Mouse (Mus musculus): ENCODE results near the gene Utp15. TPM values are rescaled to one million over a fixed set of nuclear protein-coding genes. Genes with fewer than 3 reads are reported as not detected.

The Utp15 gene
- total and polyA plus RNA-seq, 3 experiments, result 36.8 to 52.2 (median 51.7) TPM

GRCm38 (mm10) chr13:98254921-98255320 is 7.9 kb downstream of the Utp15 start:
- H3K36me3 ChIP-seq (replicated peaks in 1 of 2; ENCODE audit: control insufficient read depth in 1 of 2, insufficient read depth in 1 of 2, low read length in 1 of 2), result peaks cover 70 to 96% of the 10 kb centered on the region in 2 experiments
- no peak for TF ChIP-seq MXI1 (IDR thresholded peaks at IDR 0.05; ENCODE audit: low read depth, low read length)
- no peak for TF ChIP-seq USF2 (conservative IDR thresholded peaks at IDR 0.05; ENCODE audit: low read depth, low read length)
- TF ChIP-seq MEF2A (IDR thresholded peaks at IDR 0.05; ENCODE audit: borderline replicate concordance, low read depth, low read length), result no peak
- TF ChIP-seq MYC (IDR thresholded peaks at IDR 0.05; ENCODE audit: low read depth, low read length), result no peak
- no peak for TF ChIP-seq CHD2 (IDR thresholded peaks at IDR 0.05; ENCODE audit: low read length)
- TF ChIP-seq TCF12 (IDR thresholded peaks at IDR 0.05; ENCODE audit: low read depth, low read length), result no peak
- TF ChIP-seq MAX (IDR thresholded peaks at IDR 0.05; ENCODE audit: low read length), result no peak
- no peak for TF ChIP-seq MAZ (IDR thresholded peaks at IDR 0.05; ENCODE audit: low read depth, low read length)
- TF ChIP-seq NELFE (IDR thresholded peaks at IDR 0.05; ENCODE audit: low read depth, low read length), result no peak
- no peak for TF ChIP-seq BHLHE40 (IDR thresholded peaks at IDR 0.05; ENCODE audit: low read depth, low read length)
- no peak for TF ChIP-seq SIN3A (IDR thresholded peaks at IDR 0.05; ENCODE audit: low read length)
- TF ChIP-seq POLR2AphosphoS2 (IDR thresholded peaks at IDR 0.05; ENCODE audit: low read depth, low read length), result no peak
- no peak for TF ChIP-seq ETS1 (conservative IDR thresholded peaks at IDR 0.05; ENCODE audit: low read depth, low read length)
- TF ChIP-seq UBTF (IDR thresholded peaks at IDR 0.05; ENCODE audit: low read depth, low read length), result no peak
- TF ChIP-seq CTCF (conservative IDR thresholded peaks at IDR 0.05 in 1 of 2, IDR thresholded peaks at IDR 0.05 in 1 of 2; ENCODE audit: low read depth in 2 of 2, low read length in 2 of 2), result no peak
- no peak for TF ChIP-seq ZMIZ1 (IDR thresholded peaks at IDR 0.05; ENCODE audit: low read depth, low read length)
- H3K9ac ChIP-seq (ENCODE audit: insufficient read depth, low read depth), result no peak overlapping the region
- peaks cover 14% of the 10 kb centered on the region for H3K79me2 ChIP-seq (replicated peaks; ENCODE audit: control insufficient read depth, extremely low read depth, insufficient read depth, poor library complexity, severe bottlenecking)
- no peaks in the 10 kb centered on the region for H3K4me1 ChIP-seq (ENCODE audit: control insufficient read depth in 1 of 2, insufficient read depth in 2 of 2)
- no peak for DNase-seq (ENCODE audit: extremely low read depth)
- no peak overlapping the region for H3K27ac ChIP-seq (ENCODE audit: insufficient read depth, low read depth)
- H3K4me2 ChIP-seq (ENCODE audit: insufficient read depth, low read depth, poor library complexity, severe bottlenecking), result no peak overlapping the region
- H3K9me3 ChIP-seq (replicated peaks; ENCODE audit: low read length), result no peaks in the 10 kb centered on the region
- H3K4me3 ChIP-seq (replicated peaks in 1 of 3; ENCODE audit: low read depth in 2 of 3, low read length in 2 of 3, poor library complexity in 1 of 3), result no peak overlapping the region
- in situ Hi-C loops (cut with MboI; ENCODE audit: low pct_ligation_motif_present, low pct_unique_long_range_greater_than_20kb, low sequenced_read_pairs) (no loop called here), dilution Hi-C loops (cut with MboI; ENCODE audit: extremely low pct_ligation_motif_present, extremely low pct_unique_long_range_greater_than_20kb, low sequenced_read_pairs) (no loop called here)
- no peaks in the 10 kb centered on the region for H3K27me3 ChIP-seq (replicated peaks)

- Histone ChIP-seq H3K9me3 (replicated peaks; ENCODE audit: low read length) (no peaks in the 10 kb centered on the region), H3K4me3 (replicated peaks in 1 of 3; ENCODE audit: low read depth in 2 of 3, low read length in 2 of 3, poor library complexity in 1 of 3) (no peak overlapping the region), H3K4me2 (ENCODE audit: insufficient read depth, low read depth, poor library complexity, severe bottlenecking) (no peak overlapping the region), H3K9ac (ENCODE audit: insufficient read depth, low read depth) (no peak overlapping the region), H3K79me2 (replicated peaks; ENCODE audit: control insufficient read depth, extremely low read depth, insufficient read depth, poor library complexity, severe bottlenecking) (no peaks in the 10 kb centered on the region), H3K27ac (ENCODE audit: insufficient read depth, low read depth) (no peak overlapping the region), H3K4me1 (ENCODE audit: control insufficient read depth in 1 of 2, insufficient read depth in 2 of 2) (peaks cover under 1 to 3% of the 10 kb centered on the region in 2 experiments; a peak in 1 of 4 replicates), H3K27me3 (replicated peaks) (no peaks in the 10 kb centered on the region), H3K36me3 (replicated peaks in 1 of 2; ENCODE audit: control insufficient read depth in 1 of 2, insufficient read depth in 1 of 2, low read length in 1 of 2) (peaks cover 53 to 86% of the 10 kb centered on the region in 2 experiments)
- no peak for DNase-seq (ENCODE audit: extremely low read depth)
- in situ Hi-C loops (cut with MboI; ENCODE audit: low pct_ligation_motif_present, low pct_unique_long_range_greater_than_20kb, low sequenced_read_pairs) (no loop called here), dilution Hi-C loops (cut with MboI; ENCODE audit: extremely low pct_ligation_motif_present, extremely low pct_unique_long_range_greater_than_20kb, low sequenced_read_pairs) (no loop called here)
- TF ChIP-seq UBTF (IDR thresholded peaks at IDR 0.05; ENCODE audit: low read depth, low read length) (no peak), CTCF (conservative IDR thresholded peaks at IDR 0.05 in 1 of 2, IDR thresholded peaks at IDR 0.05 in 1 of 2; ENCODE audit: low read depth in 2 of 2, low read length in 2 of 2) (no peak), NELFE (IDR thresholded peaks at IDR 0.05; ENCODE audit: low read depth, low read length) (no peak), GABPA (IDR thresholded peaks at IDR 0.05; ENCODE audit: insufficient replicate concordance, low read depth, low read length) (no peak), MAX (IDR thresholded peaks at IDR 0.05; ENCODE audit: low read length) (no peak), ZNF384 (IDR thresholded peaks at IDR 0.05; ENCODE audit: low read depth, low read length) (no peak), KAT2A (IDR thresholded peaks at IDR 0.05; ENCODE audit: insufficient replicate concordance, low read length) (no peak), IRF4 (IDR thresholded peaks at IDR 0.05; ENCODE audit: low read depth, low read length) (no peak)
Observed at GRCm38 (mm10) chr13:98249594-98249993, 13.2 kb downstream of the Utp15 start.

All from CH12.LX (cell line).